Mouse (Mus musculus): ENCODE data around the gene Slc16a13. TPM values are rescaled to one million over a fixed set of nuclear protein-coding genes. Genes with fewer than 3 reads are reported as not detected.
A peak's percentile ranks its signal among the peaks of the same experiment; 100 is the strongest.

Gene Slc16a13
- total RNA-seq, 1 experiment: 12.4 TPM

DNA sequence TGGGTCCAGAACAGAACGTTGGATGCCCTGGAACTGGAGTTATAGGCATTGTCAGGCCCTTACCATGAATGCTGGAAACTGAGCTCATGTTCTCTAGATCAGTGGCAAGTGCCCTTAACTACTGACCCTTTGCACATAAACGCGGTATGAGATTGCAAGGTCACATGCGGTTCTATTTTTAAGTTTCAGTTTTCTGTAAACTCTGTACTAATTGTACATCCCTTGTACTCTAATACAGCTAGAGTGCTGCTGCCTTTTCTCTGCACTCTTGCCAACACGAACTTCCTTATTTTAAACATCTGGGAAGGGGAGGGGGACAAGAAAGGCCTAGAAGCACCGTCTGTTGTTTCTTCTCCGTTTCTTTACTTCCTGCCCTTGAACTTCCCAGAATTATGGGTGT, 35.7 kb downstream of the Slc16a13 start:
- in situ Hi-C loops (cut with MboI; ENCODE audit: low sequenced_read_pairs in 2 of 2, unreplicated experiment in 2 of 2): no loop called here
- Histone ChIP-seq H3K36me3 (ENCODE audit: control insufficient read depth, insufficient read depth, low read length, poor library complexity, severe bottlenecking) (no peaks in the 10 kb centered on the region), H3K4me3 (ENCODE audit: insufficient read depth in 1 of 2, low read depth in 1 of 2, low read length in 2 of 2, poor library complexity in 1 of 2, severe bottlenecking in 1 of 2) (no peak overlapping the region), H3K9ac (ENCODE audit: insufficient read depth, low read depth, low read length, poor library complexity, severe bottlenecking) (no peak overlapping the region), H3K4me1 (ENCODE audit: control insufficient read depth in 2 of 2, insufficient read depth in 2 of 2, low read length in 2 of 2, poor library complexity in 1 of 2) (peaks cover 0 to 3% of the 10 kb centered on the region in 2 experiments; a peak in 2 of 4 replicates), H3K27ac (ENCODE audit: insufficient read depth, low read depth, low read length, poor library complexity, severe bottlenecking) (no peak overlapping the region), H3K9me3 (ENCODE audit: control insufficient read depth, insufficient read depth, low read depth, low read length) (no peaks in the 10 kb centered on the region)
- no peak for DNase-seq (ENCODE audit: low read depth, low spot score)
- TF ChIP-seq ZC3H11A (IDR thresholded peaks at IDR 0.05; ENCODE audit: borderline replicate concordance, low read depth, low read length) (no peak), ZNF384 (IDR thresholded peaks at IDR 0.05; ENCODE audit: low read depth, low read length) (no peak), CHD2 (IDR thresholded peaks at IDR 0.05; ENCODE audit: low read depth, low read length) (no peak), MAFK (IDR thresholded peaks at IDR 0.05; ENCODE audit: insufficient read depth, low read depth, low read length) (no peak), HCFC1 (IDR thresholded peaks at IDR 0.05; ENCODE audit: borderline replicate concordance, insufficient read depth, low read length) (no peak)

DNA sequence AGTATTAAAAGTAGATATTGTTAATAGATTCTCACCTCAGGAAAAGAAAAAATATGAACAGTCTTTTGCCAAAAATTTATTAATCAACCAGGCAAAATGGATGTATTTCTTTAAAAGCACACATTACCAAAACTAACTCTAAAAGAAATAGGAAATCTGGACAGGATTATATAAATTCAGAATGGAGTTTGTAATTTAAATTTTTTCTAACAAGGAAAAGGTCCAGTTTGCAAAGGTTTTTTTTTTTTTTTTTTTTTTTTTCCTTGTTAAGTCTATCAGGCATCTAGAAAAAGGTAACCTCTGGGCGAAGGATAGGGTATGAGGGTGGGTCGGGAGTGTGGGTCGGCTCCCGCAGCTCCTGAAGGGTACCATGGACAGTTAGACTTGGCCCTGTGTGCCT, 40.4 kb downstream of the Slc16a13 start:
- in situ Hi-C loops (cut with MboI; ENCODE audit: low sequenced_read_pairs in 2 of 2, unreplicated experiment in 2 of 2): no loop called here
- H3K36me3 ChIP-seq (ENCODE audit: control insufficient read depth, insufficient read depth, low read length, poor library complexity, severe bottlenecking): no peaks in the 10 kb centered on the region
- no peak overlapping the region for H3K4me3 ChIP-seq (ENCODE audit: insufficient read depth in 1 of 2, low read depth in 1 of 2, low read length in 2 of 2, poor library complexity in 1 of 2, severe bottlenecking in 1 of 2)
- H3K9ac ChIP-seq (ENCODE audit: insufficient read depth, low read depth, low read length, poor library complexity, severe bottlenecking): no peak overlapping the region
- DNase-seq (ENCODE audit: low read depth, low spot score): no peak
- no peaks in the 10 kb centered on the region; a peak in 1 of 4 replicates for H3K4me1 ChIP-seq (ENCODE audit: control insufficient read depth in 2 of 2, insufficient read depth in 2 of 2, low read length in 2 of 2, poor library complexity in 1 of 2)
- TF ChIP-seq HCFC1 (IDR thresholded peaks at IDR 0.05; ENCODE audit: borderline replicate concordance, insufficient read depth, low read length) (no peak), ZNF384 (IDR thresholded peaks at IDR 0.05; ENCODE audit: low read depth, low read length) (peak; percentile 75; the same call in 1 of the 2 replicates), ZC3H11A (IDR thresholded peaks at IDR 0.05; ENCODE audit: borderline replicate concordance, low read depth, low read length) (no peak)
- H3K27ac ChIP-seq (ENCODE audit: insufficient read depth, low read depth, low read length, poor library complexity, severe bottlenecking): no peak overlapping the region
- H3K9me3 ChIP-seq (ENCODE audit: control insufficient read depth, insufficient read depth, low read depth, low read length): no peaks in the 10 kb centered on the region; the same call in 1 of the 2 replicates

DNA sequence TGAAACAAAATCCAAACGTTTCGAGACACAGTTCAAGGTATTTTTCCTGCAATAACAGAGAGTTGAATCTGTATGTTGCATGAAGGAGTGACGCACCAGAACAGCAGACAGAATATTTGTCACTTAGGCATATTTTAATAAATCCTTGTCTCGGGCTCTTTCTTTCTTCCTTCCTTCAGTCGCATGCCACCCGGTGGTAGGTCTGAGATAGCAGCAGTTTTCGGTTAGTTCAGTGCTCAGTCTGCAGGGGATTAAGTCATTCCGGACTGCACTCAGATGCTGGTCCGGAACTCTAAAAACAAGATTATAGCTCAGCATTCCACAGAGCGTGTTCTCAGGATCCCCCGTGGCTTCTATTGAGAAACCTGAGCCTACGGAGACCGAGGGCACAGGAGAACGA, 41.5 kb downstream of the Slc16a13 start:
- no peaks in the 10 kb centered on the region; a peak in 1 of 4 replicates for H3K4me1 ChIP-seq (ENCODE audit: control insufficient read depth in 2 of 2, insufficient read depth in 2 of 2, low read length in 2 of 2, poor library complexity in 1 of 2)
- H3K36me3 ChIP-seq (ENCODE audit: control insufficient read depth, insufficient read depth, low read length, poor library complexity, severe bottlenecking): no peaks in the 10 kb centered on the region
- DNase-seq (ENCODE audit: low read depth, low spot score): no peak
- in situ Hi-C loops (cut with MboI; ENCODE audit: low sequenced_read_pairs in 2 of 2, unreplicated experiment in 2 of 2): loop anchor here in 1 of 2 experiments (10.0 kb wide), 1 partner anchor 125 kb away; the partner anchor contains the start of gene Asgr1
- H3K4me3 ChIP-seq (ENCODE audit: insufficient read depth in 1 of 2, low read depth in 1 of 2, low read length in 2 of 2, poor library complexity in 1 of 2, severe bottlenecking in 1 of 2): no peak overlapping the region
- H3K27ac ChIP-seq (ENCODE audit: insufficient read depth, low read depth, low read length, poor library complexity, severe bottlenecking): no peak overlapping the region
- H3K9me3 ChIP-seq (ENCODE audit: control insufficient read depth, insufficient read depth, low read depth, low read length): no peaks in the 10 kb centered on the region; the same call in 1 of the 2 replicates
- TF ChIP-seq ZC3H11A (IDR thresholded peaks at IDR 0.05; ENCODE audit: borderline replicate concordance, low read depth, low read length) (no peak), CHD2 (IDR thresholded peaks at IDR 0.05; ENCODE audit: low read depth, low read length) (no peak), MAFK (IDR thresholded peaks at IDR 0.05; ENCODE audit: insufficient read depth, low read depth, low read length) (no peak), HCFC1 (IDR thresholded peaks at IDR 0.05; ENCODE audit: borderline replicate concordance, insufficient read depth, low read length) (no peak), ZNF384 (IDR thresholded peaks at IDR 0.05; ENCODE audit: low read depth, low read length) (no peak)
- H3K9ac ChIP-seq (ENCODE audit: insufficient read depth, low read depth, low read length, poor library complexity, severe bottlenecking): no peak overlapping the region; the same call in 1 of the 2 replicates

- no peak for TF ChIP-seq ZNF384 (IDR thresholded peaks at IDR 0.05; ENCODE audit: low read depth, low read length)
- no peak for TF ChIP-seq MAFK (IDR thresholded peaks at IDR 0.05; ENCODE audit: insufficient read depth, low read depth, low read length)
- TF ChIP-seq CHD2 (IDR thresholded peaks at IDR 0.05; ENCODE audit: low read depth, low read length): no peak
- TF ChIP-seq ZC3H11A (IDR thresholded peaks at IDR 0.05; ENCODE audit: borderline replicate concordance, low read depth, low read length): no peak
- TF ChIP-seq HCFC1 (IDR thresholded peaks at IDR 0.05; ENCODE audit: borderline replicate concordance, insufficient read depth, low read length): no peak
- Histone ChIP-seq H3K36me3 (ENCODE audit: control insufficient read depth, insufficient read depth, low read length, poor library complexity, severe bottlenecking) (no peaks in the 10 kb centered on the region), H3K9me3 (ENCODE audit: control insufficient read depth, insufficient read depth, low read depth, low read length) (no peaks in the 10 kb centered on the region; the same call in 1 of the 2 replicates), H3K4me1 (ENCODE audit: control insufficient read depth in 2 of 2, insufficient read depth in 2 of 2, low read length in 2 of 2, poor library complexity in 1 of 2) (no peaks in the 10 kb centered on the region; a peak in 1 of 4 replicates), H3K27ac (ENCODE audit: insufficient read depth, low read depth, low read length, poor library complexity, severe bottlenecking) (no peak overlapping the region), H3K9ac (ENCODE audit: insufficient read depth, low read depth, low read length, poor library complexity, severe bottlenecking) (no peak overlapping the region), H3K4me3 (ENCODE audit: insufficient read depth in 1 of 2, low read depth in 1 of 2, low read length in 2 of 2, poor library complexity in 1 of 2, severe bottlenecking in 1 of 2) (no peak overlapping the region)
- no peak for DNase-seq (ENCODE audit: low read depth, low spot score)
- in situ Hi-C loops (cut with MboI; ENCODE audit: low sequenced_read_pairs in 2 of 2, unreplicated experiment in 2 of 2): loop anchor here in 1 of 2 experiments (10.0 kb wide), 1 partner anchor 124 kb away; the partner anchor contains the start of gene Asgr1
Measured at GRCm38 (mm10) chr11:70178756-70179155, 42.1 kb downstream of the Slc16a13 start.
